Mouse (Mus musculus): ENCODE data around the gene Krtap29-1. TPM values are rescaled to one million over a fixed set of nuclear protein-coding genes. Genes with fewer than 3 reads are reported as not detected.

Gene Krtap29-1
- total and polyA plus RNA-seq, 2 experiments from 2014 or later, result not detected

DNA sequence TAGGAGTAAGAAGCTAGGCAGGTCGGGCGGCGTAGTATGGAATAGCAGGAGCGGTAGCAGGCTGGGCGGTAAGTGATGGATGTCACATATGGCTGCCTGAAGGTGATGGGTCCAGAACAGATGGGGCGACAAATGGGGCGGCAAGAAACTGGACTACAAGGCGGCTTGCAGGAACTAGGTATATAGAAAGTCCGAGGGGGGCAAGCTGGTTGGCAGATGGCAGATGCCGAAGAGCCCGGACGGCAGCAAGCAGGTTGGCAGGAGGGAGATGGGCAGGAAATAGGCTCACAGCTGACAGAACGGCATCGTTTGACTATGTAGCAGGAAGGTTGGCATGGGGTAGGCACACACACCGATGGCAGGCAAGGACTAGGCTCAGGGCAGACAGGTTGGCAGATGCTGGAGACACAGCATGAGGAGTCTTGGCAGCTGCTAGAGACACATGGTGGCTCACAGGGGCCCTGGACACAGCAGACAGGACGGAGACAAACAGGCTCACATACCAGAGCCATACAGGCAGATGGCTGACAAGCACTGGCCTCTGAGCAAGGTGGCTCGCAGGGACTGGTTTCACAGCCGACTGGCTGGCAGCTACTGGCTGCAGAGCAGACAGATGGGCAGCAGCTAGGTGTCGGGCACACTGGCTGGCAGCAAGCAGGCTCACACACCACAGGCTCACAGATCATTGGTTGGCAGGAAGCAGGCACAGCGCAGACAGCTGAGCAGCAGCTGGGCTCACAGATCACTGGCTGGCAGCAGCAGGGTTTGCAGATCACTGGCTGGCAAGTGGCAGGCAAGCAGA lies 6.6 kb upstream of the Krtap29-1 start:
- H3K27me3 ChIP-seq (ENCODE audit: insufficient read depth, low read length), result no peaks in the 10 kb centered on the region
- 72% methylated on average over 20 of the region's 20 CpGs for WGBS
- 0 out of 2 replicates have a peak, but pooled peaks have one; percentile 1 for TF ChIP-seq CTCF (IDR thresholded peaks at IDR 0.05)
- no peak overlapping the region for H3K27ac ChIP-seq (ENCODE audit: low read depth, low read length)
- H3K4me2 ChIP-seq (ENCODE audit: low read depth, low read length, poor library complexity, severe bottlenecking), result no peak overlapping the region
- H3K4me1 ChIP-seq (ENCODE audit: insufficient read depth, low read length), result no peaks in the 10 kb centered on the region
- H3K36me3 ChIP-seq (ENCODE audit: insufficient read depth, low read length), result no peaks in the 10 kb centered on the region
- peak; percentile 86 for DNase-seq (ENCODE audit: low spot score)
- no peaks in the 10 kb centered on the region for H3K9me3 ChIP-seq (ENCODE audit: low read length)
- ATAC-seq (ENCODE audit: low FRiP score), result peak; percentile 66
- H3K4me3 ChIP-seq (ENCODE audit: low read depth, low read length), result no peak overlapping the region
- no peak overlapping the region for H3K9ac ChIP-seq (replicated peaks; ENCODE audit: low read length, poor library complexity, severe bottlenecking)

DNA sequence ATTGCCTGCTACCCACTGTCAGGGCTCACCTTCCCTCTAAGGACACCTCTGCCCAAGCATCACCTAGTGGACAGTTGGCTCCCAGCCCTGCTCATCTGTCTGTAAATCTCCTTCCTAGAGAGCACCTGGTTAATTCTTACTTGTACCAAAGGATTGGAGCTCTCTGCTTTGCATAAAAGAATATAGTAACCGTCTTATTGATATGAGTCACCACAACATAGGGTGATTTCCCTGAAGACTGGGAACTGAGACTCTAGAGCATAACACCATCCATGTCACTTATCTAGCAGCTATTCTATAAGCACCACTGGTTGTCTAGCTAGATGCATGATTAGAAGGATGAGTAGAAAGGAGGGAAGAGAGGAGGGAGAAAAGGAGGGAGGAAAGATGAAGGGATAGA lies 4.6 kb upstream of the Krtap29-1 start:
- Histone ChIP-seq H3K9me3 (ENCODE audit: low read length) (no peaks in the 10 kb centered on the region), H3K36me3 (ENCODE audit: insufficient read depth, low read length) (no peaks in the 10 kb centered on the region), H3K4me1 (ENCODE audit: insufficient read depth, low read length) (no peaks in the 10 kb centered on the region), H3K4me3 (ENCODE audit: low read depth, low read length) (no peak overlapping the region), H3K4me2 (ENCODE audit: low read depth, low read length, poor library complexity, severe bottlenecking) (no peak overlapping the region), H3K27me3 (ENCODE audit: insufficient read depth, low read length) (no peaks in the 10 kb centered on the region), H3K27ac (ENCODE audit: low read depth, low read length) (no peak overlapping the region), H3K9ac (replicated peaks; ENCODE audit: low read length, poor library complexity, severe bottlenecking) (no peak overlapping the region)
- no peak for ATAC-seq (ENCODE audit: low FRiP score)
- no peak for TF ChIP-seq CTCF (IDR thresholded peaks at IDR 0.05)
- no peak for DNase-seq (ENCODE audit: low spot score)
- WGBS, result 93% methylated on average over 1 of the region's 1 CpGs

DNA sequence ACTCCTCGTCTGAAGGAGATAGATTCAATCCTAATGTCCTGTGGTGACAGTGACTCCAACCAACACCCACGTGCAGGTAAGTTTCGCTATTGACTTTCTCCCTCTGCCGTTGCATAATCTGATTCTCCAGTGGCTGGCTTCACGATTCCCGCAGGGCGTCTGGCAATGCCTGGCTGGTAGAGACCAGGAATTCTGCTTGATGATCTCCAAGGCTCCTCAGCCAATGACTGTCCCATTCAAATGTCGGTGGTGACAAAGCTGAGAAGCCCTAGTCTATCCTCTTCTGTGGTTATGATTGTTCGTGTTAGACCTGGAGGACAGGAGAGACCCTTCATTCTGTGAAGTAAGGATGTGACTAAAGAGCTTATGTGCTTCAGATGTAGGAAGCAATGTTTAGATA lies 3.9 kb upstream of the Krtap29-1 start:
- 87% methylated on average over 9 of the region's 9 CpGs for WGBS
- no peak for TF ChIP-seq CTCF (IDR thresholded peaks at IDR 0.05)
- no peak overlapping the region for H3K27ac ChIP-seq (ENCODE audit: low read depth, low read length)
- ATAC-seq (ENCODE audit: low FRiP score) (no peak), DNase-seq (ENCODE audit: low spot score) (no peak)
- H3K9me3 ChIP-seq (ENCODE audit: low read length), result no peaks in the 10 kb centered on the region
- no peaks in the 10 kb centered on the region for H3K27me3 ChIP-seq (ENCODE audit: insufficient read depth, low read length)
- no peak overlapping the region for H3K4me2 ChIP-seq (ENCODE audit: low read depth, low read length, poor library complexity, severe bottlenecking)
- H3K4me1 ChIP-seq (ENCODE audit: insufficient read depth, low read length), result no peaks in the 10 kb centered on the region
- H3K9ac ChIP-seq (replicated peaks; ENCODE audit: low read length, poor library complexity, severe bottlenecking), result no peak overlapping the region
- H3K36me3 ChIP-seq (ENCODE audit: insufficient read depth, low read length), result no peaks in the 10 kb centered on the region
- no peak overlapping the region for H3K4me3 ChIP-seq (ENCODE audit: low read depth, low read length)

DNA sequence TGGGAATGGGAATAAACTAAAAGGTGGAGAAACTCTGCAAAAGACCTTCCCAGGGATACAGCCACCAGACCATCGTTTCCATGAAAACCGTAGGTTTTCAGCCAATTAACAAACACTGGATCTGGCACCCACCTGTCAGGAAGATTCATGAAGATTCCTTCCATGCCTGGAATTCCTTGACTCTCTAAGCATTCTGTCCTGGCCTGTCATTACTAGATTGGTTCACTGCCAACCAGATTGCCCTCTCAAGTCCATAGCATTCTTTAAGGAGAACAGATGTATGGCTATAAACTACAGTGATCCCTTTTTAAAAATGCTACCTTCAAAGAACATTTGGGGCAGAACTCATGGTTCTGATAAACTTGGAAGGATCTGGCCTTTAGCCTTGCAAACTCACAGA lies 12.9 kb downstream of the Krtap29-1 start:
- H3K9me3 ChIP-seq (ENCODE audit: low read length), result no peaks in the 10 kb centered on the region
- no peak overlapping the region for H3K4me2 ChIP-seq (ENCODE audit: low read depth, low read length, poor library complexity, severe bottlenecking)
- DNase-seq (ENCODE audit: low spot score) (no peak), ATAC-seq (ENCODE audit: low FRiP score) (no peak)
- no peak overlapping the region for H3K4me3 ChIP-seq (ENCODE audit: low read depth, low read length)
- H3K36me3 ChIP-seq (ENCODE audit: insufficient read depth, low read length), result no peaks in the 10 kb centered on the region
- H3K4me1 ChIP-seq (ENCODE audit: insufficient read depth, low read length), result no peaks in the 10 kb centered on the region
- WGBS, result 83% methylated on average over 2 of the region's 2 CpGs
- no peaks in the 10 kb centered on the region for H3K27me3 ChIP-seq (ENCODE audit: insufficient read depth, low read length)
- TF ChIP-seq CTCF (IDR thresholded peaks at IDR 0.05), result no peak
- no peak overlapping the region for H3K27ac ChIP-seq (ENCODE audit: low read depth, low read length)
- no peak overlapping the region for H3K9ac ChIP-seq (replicated peaks; ENCODE audit: low read length, poor library complexity, severe bottlenecking)

DNA sequence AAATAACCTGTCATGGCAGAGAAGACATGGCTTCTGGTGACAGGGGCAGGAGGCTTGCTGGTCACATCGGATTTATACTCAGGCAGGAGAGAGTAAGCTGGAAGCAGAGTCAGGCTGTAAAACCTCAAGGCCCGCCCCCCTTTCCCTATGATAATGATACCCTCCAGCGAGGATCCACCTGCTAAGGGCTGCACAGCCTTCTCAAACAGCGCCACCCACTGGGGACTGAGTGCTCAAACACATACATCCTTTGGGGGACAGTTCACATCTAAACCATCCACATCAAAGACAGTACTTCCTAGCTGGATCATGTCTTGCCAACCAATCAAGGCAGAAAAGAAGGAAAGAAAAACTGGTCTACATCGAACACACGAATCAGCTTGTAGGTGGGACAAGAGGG lies 14.6 kb downstream of the Krtap29-1 start:
- Histone ChIP-seq H3K4me2 (ENCODE audit: low read depth, low read length, poor library complexity, severe bottlenecking) (no peak overlapping the region), H3K4me1 (ENCODE audit: insufficient read depth, low read length) (no peaks in the 10 kb centered on the region), H3K27me3 (ENCODE audit: insufficient read depth, low read length) (no peaks in the 10 kb centered on the region), H3K27ac (ENCODE audit: low read depth, low read length) (no peak overlapping the region), H3K9ac (replicated peaks; ENCODE audit: low read length, poor library complexity, severe bottlenecking) (no peak overlapping the region), H3K36me3 (ENCODE audit: insufficient read depth, low read length) (no peaks in the 10 kb centered on the region), H3K9me3 (ENCODE audit: low read length) (no peaks in the 10 kb centered on the region), H3K4me3 (ENCODE audit: low read depth, low read length) (no peak overlapping the region)
- WGBS, result 49% methylated on average over 6 of the region's 6 CpGs
- DNase-seq (ENCODE audit: low spot score) (no peak), ATAC-seq (ENCODE audit: low FRiP score) (no peak)
- no peak for TF ChIP-seq CTCF (IDR thresholded peaks at IDR 0.05)

DNA sequence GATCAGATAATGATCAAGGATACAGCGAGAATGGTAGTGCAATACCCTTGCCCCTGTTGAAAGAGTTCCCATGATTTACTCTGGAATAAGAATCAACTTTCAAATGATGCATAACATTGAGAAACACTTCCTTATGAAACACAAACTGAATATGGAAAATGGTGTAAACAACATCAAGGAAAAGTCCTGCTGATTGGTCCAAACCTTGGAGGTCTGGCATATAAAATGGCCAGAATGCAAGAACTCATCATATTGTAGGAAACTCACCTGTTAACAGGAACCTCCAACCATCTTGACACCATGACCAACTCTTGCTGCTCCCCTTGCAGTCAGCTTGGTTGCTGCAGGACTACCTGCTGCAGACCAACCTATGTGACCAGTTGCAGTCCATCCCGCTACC lies 30.7 kb downstream of the Krtap29-1 start, which contains the start of gene Krtap9-5:
Gene Krtap9-5 (plus strand): TSS at position 301 of the 400 bp plus-strand sequence.
- no peak for ATAC-seq (ENCODE audit: low FRiP score)
- no peak within 1 kb of the TSS for H3K27ac ChIP-seq (ENCODE audit: low read depth, low read length)
- TF ChIP-seq CTCF (IDR thresholded peaks at IDR 0.05), result no peak

More for the DNA sequence above, 30.7 kb downstream of the Krtap29-1 start, which contains the start of gene Krtap9-5:
- no peak within 1 kb of the TSS for H3K4me2 ChIP-seq (ENCODE audit: low read depth, low read length, poor library complexity, severe bottlenecking)
- no peaks in the 10 kb centered on the region for H3K36me3 ChIP-seq (ENCODE audit: insufficient read depth, low read length)
- H3K4me1 ChIP-seq (ENCODE audit: insufficient read depth, low read length), result no peaks in the 10 kb centered on the region
- H3K4me3 ChIP-seq (ENCODE audit: low read depth, low read length), result no peak within 1 kb of the TSS
- no peak for DNase-seq (ENCODE audit: low spot score)
- H3K27me3 ChIP-seq (ENCODE audit: insufficient read depth, low read length), result no peaks in the 10 kb centered on the region
- H3K9me3 ChIP-seq (ENCODE audit: low read length), result no peaks in the 10 kb centered on the region
- H3K9ac ChIP-seq (replicated peaks; ENCODE audit: low read length, poor library complexity, severe bottlenecking), result no peak within 1 kb of the TSS
- 95% methylated on average over 2 of the region's 2 CpGs for WGBS
